Mouse (Mus musculus) brain, embryonic 14.5 days (tissue): ENCODE measurements at regions not wholly inside any gene's neighbourhood (a gene's known extent, or its start where the extent isn't known, plus 50 kb on each side); places are given as distances from the start of the nearest gene placed in this dataset.

Source experiments
- CTCF ChIP-seq: fragments of 200-500 bp; IDR thresholded peaks from 2 replicates; pipeline ENCODE4 v1.5.1; 2012; ENCODE audit warnings: inconsistent platforms, mild to moderate bottlenecking, moderate library complexity, borderline replicate concordance; ENCODE audit not compliant: insufficient read depth, insufficient read length; ENCODE audit errors: extremely low read depth
- POLR2A ChIP-seq: fragments of 200-500 bp; IDR thresholded peaks from 2 replicates; pipeline ENCODE4 v1.6.1; 2012; ENCODE audit warnings: mild to moderate bottlenecking, inconsistent platforms, borderline replicate concordance; ENCODE audit not compliant: poor library complexity, insufficient read depth, insufficient read length, severe bottlenecking; ENCODE audit errors: extremely low read depth

- TF ChIP-seq POLR2A: no peak
- TF ChIP-seq CTCF: no peak
Observed at GRCm38 (mm10) chr2:131715381-131715780, 144.2 kb downstream of the Erv3 start.
